Mouse (Mus musculus) adrenal gland, postnatal 14 days (tissue): ENCODE data around the gene Ntn1. TPM values are rescaled to one million over a fixed set of nuclear protein-coding genes. Genes with fewer than 3 reads are reported as not detected.

Source experiments
- DNase-seq: peaks from one replicate; pipeline ENCODE4 v3.0.0; 2021; ENCODE audit warnings: mixed read lengths
- total RNA-seq: library from RNA; stranded (reverse); gene quantifications from 2 replicates; pipeline ENCODE4 v1.2.3, GENCODE M21; 2021

Gene Ntn1
- total RNA-seq, 1 experiment from 2014 or later: 8.8 TPM

- DNase-seq: no peak
Measured at GRCm38 (mm10) chr11:68264276-68264675, 136.3 kb downstream of the Ntn1 start.

- no peak for DNase-seq
Measured at GRCm38 (mm10) chr11:68263100-68263499, 137.5 kb downstream of the Ntn1 start.

DNA sequence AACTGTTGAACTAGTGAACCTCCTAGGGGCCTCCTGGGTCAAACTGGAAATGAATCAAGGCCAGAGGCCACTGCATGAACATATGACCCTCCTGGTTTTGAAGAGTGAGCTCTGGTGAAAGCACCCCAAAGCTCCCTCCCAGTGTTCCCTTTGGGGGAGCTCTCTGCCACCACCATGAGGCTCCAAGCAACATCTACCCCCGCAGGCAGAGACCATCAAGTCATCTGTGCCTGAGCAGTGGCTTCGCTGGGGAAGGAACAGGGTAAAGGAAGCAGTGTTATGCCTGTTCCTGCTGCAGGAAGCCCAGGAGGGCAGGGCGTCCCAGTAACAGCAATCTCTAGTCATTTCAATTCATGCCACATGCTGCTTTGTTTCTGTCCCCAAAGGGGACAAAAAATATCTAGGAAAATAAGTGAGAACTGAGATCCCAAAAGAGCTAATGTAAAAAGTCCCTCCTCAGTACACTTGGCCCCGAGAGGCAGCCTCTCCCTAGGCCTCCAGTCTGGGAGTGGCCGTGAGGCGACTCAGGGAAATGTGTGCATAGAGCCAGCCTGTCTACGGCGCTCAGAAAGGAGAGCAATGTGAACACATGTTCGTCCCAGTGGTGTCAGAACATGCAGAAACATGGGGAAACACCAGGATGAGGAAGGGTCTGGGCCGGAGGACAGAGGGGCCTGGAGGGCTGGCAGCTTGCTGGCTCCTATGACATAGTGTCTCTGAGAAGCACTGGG, 139.3 kb downstream of the Ntn1 start:
- peak; percentile 12 for DNase-seq

GRCm38 (mm10) chr11:68260399-68260798, 140.2 kb downstream of the Ntn1 start:
- no peak for DNase-seq

DNA sequence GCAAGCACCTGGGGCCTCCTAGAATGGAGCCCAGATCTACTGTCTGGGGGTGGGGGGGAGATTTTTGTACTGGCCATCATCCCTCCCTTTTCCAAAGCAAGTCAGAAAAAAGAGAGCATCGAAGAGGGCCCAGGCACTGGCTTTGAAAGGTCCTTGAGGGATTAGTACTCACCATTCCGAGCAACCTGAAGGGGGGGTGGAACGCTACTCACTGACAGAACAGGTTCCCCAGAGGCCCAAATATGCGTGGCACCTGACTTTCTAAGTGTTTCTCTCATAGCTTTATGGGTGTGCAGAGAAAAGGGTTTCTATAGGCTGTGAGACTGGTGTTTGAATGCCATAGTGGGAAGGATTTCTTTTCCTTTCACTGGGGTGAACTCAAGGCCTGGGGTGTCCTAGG, 142.1 kb downstream of the Ntn1 start:
- no peak for DNase-seq

GRCm38 (mm10) chr11:68253531-68253930, 147.1 kb downstream of the Ntn1 start:
- DNase-seq: no peak

- no peak for DNase-seq
Measured at GRCm38 (mm10) chr11:68250106-68250505, 150.5 kb downstream of the Ntn1 start.

DNA sequence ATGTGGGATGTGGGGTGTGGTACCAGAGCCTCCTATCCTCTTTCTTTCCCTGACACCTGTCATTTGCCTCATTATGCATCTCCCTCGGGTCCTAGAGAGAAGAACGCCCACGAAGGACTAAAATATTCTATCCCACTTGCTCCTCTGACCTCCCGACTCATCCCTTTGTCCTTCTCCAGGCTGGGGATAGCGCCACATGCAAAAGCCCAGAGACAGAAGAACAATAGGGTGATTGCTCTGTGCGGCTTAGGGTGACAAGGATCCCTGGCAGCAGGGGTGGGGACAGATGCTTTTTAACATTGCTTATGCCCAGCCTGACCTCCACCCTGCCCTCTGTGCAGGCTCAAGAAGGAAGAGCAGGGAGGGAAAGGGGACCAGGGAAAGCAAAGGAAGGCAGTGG, 152.7 kb downstream of the Ntn1 start:
- no peak for DNase-seq

DNA sequence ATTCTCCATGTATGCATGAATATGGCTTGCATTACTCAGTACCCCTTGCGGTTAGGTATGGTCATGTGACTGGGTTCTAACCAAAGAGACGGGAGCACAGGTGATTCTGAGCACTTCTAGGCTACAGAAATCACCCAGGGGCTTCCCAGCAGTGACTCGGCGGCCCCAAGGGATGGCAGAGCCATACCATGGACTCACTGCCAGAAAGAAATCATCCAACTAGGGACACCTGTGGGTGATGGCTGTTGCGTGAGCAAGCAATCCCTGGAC, 155.7 kb downstream of the Ntn1 start:
- DNase-seq: no peak

GRCm38 (mm10) chr11:68244254-68244991, 156.2 kb downstream of the Ntn1 start:
- no peak for DNase-seq

- DNase-seq: no peak
Measured at GRCm38 (mm10) chr11:68239756-68240155, 160.9 kb downstream of the Ntn1 start.

GRCm38 (mm10) chr11:68233469-68233965, 167.1 kb downstream of the Ntn1 start:
- no peak for DNase-seq

GRCm38 (mm10) chr11:68231558-68231957, 169.1 kb downstream of the Ntn1 start:
- DNase-seq: no peak

- no peak for DNase-seq
Measured at GRCm38 (mm10) chr11:68228941-68229665, 171.5 kb downstream of the Ntn1 start.

GRCm38 (mm10) chr11:68227837-68228236, 172.8 kb downstream of the Ntn1 start:
- no peak for DNase-seq

DNA sequence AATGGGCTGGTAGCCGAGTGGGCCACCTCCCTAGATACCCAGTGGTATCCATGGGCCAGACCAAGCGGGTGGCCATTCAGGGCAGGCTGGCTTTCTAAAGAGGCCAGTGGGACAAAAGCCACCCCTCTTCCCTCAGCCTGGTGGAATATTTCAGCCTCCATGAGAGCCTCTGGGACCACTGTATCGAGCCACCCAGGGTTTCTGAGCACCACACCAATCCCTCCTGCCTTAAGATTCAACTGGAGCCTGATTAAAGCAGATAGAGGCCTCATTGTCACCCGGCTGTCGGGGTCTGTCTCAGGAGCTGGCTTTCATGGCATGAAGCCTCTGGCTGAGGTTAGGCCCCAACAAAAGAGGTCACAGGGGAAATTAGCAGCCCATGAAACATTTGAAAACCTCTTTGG, 174.0 kb downstream of the Ntn1 start:
- DNase-seq: no peak

- DNase-seq: no peak
Measured at GRCm38 (mm10) chr11:68223143-68223542, 177.5 kb downstream of the Ntn1 start.

DNA sequence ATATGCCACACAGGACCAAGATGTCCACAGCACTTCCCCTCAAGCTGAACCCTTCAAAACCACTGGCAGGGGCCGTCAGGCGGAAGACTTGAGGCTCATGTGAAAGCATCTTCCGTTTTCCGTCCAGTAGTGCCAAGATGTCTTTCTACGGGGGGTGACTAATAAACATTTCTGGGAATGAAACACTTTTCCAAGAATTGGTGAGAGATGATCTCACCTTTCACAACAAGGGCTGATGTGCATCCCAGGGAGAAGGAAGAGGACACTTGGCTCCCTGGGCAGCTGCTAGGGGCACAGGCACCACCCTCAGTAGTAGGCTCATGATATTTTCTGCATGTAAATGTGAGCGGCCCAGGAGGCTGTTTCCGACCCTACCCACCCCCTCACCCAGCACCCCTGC, 178.4 kb downstream of the Ntn1 start:
- DNase-seq: no peak

- DNase-seq: no peak
Measured at GRCm38 (mm10) chr11:68220733-68221132, 179.9 kb downstream of the Ntn1 start.

DNA sequence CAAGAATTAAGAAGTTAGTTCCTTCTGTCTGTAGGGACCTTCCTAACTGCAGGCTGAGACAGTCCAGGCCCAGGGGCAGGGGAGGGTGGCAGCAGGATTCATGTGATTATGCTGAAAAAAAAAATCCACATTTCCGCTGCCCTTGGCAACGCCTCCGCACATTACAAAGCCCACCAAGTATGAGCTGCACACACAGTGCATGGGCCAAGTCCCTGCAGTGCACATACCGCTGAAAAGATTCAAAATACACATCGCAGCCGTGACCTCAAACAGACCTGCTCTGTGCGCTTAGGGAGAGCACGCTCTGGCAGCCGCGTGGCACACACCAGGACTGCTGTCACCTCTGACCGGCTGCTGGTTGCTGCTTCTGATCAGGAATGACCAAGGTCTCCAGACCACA, 184.6 kb downstream of the Ntn1 start:
- DNase-seq: no peak

GRCm38 (mm10) chr11:68215206-68215912, 185.3 kb downstream of the Ntn1 start:
- DNase-seq: no peak

- no peak for DNase-seq
Measured at GRCm38 (mm10) chr11:68214496-68215205, 186.0 kb downstream of the Ntn1 start.
